Mouse (Mus musculus) ES-E14 (cell line): ENCODE data around the gene Col4a1. TPM values are rescaled to one million over a fixed set of nuclear protein-coding genes. Genes with fewer than 3 reads are reported as not detected.

ENCODE experiments used
- DNase-seq: peaks from one replicate; pipeline ENCODE4 v3.0.0-alpha.2; 2013; ENCODE audit warnings: low read depth, low spot score
- H3K27ac ChIP-seq: 2 replicates; pipeline ENCODE4 v1.5.1; 2012; ENCODE audit warnings: low read depth, mild to moderate bottlenecking, low read length, moderate library complexity, mixed read lengths; ENCODE audit not compliant: poor library complexity, insufficient read depth, severe bottlenecking
- H3K36me3 ChIP-seq: 2 replicates; pipeline ENCODE4 v1.6.1; 2012; ENCODE audit warnings: mild to moderate bottlenecking, low read length, moderate library complexity, mixed read lengths; ENCODE audit not compliant: control insufficient read depth, poor library complexity, insufficient read depth, severe bottlenecking
- H3K4me1 ChIP-seq, 2 experiments: fragments of 150-350 bp in 1 of 2; sonication (generic) in 1 of 2; 2 replicates each; pipeline ENCODE4 v1.6.1; 2012; ENCODE audit warnings: low read length in 2 of 2, mild to moderate bottlenecking in 1 of 2, mixed read lengths in 1 of 2; ENCODE audit not compliant: control insufficient read depth in 2 of 2, insufficient read depth in 2 of 2, poor library complexity in 1 of 2
- H3K4me3 ChIP-seq, 2 experiments: fragments of 150-350 bp in 1 of 2; sonication (generic) in 1 of 2; 2 replicates each; pipeline ENCODE4 v1.5.1; 2012; ENCODE audit warnings: low read length in 2 of 2, low read depth in 1 of 2, mild to moderate bottlenecking in 1 of 2, mixed read lengths in 1 of 2; ENCODE audit not compliant: insufficient read depth in 1 of 2, poor library complexity in 1 of 2, severe bottlenecking in 1 of 2
- H3K9ac ChIP-seq: 2 replicates; pipeline ENCODE4 v1.6.1; 2012; ENCODE audit warnings: low read depth, mild to moderate bottlenecking, low read length, mixed read lengths; ENCODE audit not compliant: poor library complexity, insufficient read depth, severe bottlenecking
- H3K9me3 ChIP-seq: fragments of 150-350 bp; sonication (generic); 2 replicates; pipeline ENCODE4 v1.6.1; 2012; ENCODE audit warnings: low read depth, mild to moderate bottlenecking, low read length; ENCODE audit not compliant: control insufficient read depth, insufficient read depth
- CHD2 ChIP-seq: IDR thresholded peaks from 2 replicates; pipeline ENCODE4 v1.6.1; 2014; ENCODE audit warnings: mild to moderate bottlenecking, low read depth, low read length, inconsistent platforms
- HCFC1 ChIP-seq: IDR thresholded peaks from 2 replicates; pipeline ENCODE4 v1.6.1; 2012; ENCODE audit warnings: low read length, inconsistent platforms, borderline replicate concordance; ENCODE audit not compliant: insufficient read depth
- MAFK ChIP-seq: IDR thresholded peaks from 2 replicates; pipeline ENCODE4 v1.6.1; 2014; ENCODE audit warnings: mild to moderate bottlenecking, low read depth, low read length, inconsistent platforms; ENCODE audit not compliant: insufficient read depth
- ZC3H11A ChIP-seq: IDR thresholded peaks from 2 replicates; pipeline ENCODE4 v1.6.1; 2012; ENCODE audit warnings: low read depth, mild to moderate bottlenecking, inconsistent platforms, low read length, borderline replicate concordance
- ZNF384 ChIP-seq: IDR thresholded peaks from 2 replicates; pipeline ENCODE4 v1.6.1; 2012; ENCODE audit warnings: low read depth, low read length, inconsistent platforms
- in situ Hi-C, 2 experiments: fragments of 600-800 bp; cut with MboI; formaldehyde crosslinking; loops; one replicate each; pipeline ENCODE4 v1.15.1; 2025; ENCODE audit warnings: low sequenced_read_pairs in 2 of 2, inconsistent platforms in 1 of 2; ENCODE audit not compliant: unreplicated experiment in 2 of 2
- total RNA-seq: library from RNA; depleted of rRNA; stranded (reverse); fragments of 300-350 nt; gene quantifications from 2 replicates; pipeline ENCODE4 v1.2.3, GENCODE M21; 2012

Gene Col4a1
- total RNA-seq, 1 experiment, result 198 TPM

GRCm38 (mm10) chr8:11156319-11156692 lies 156.3 kb downstream of the Col4a1 start:
- DNase-seq, result no peak
- Histone ChIP-seq H3K9ac (no peak overlapping the region), H3K9me3 (no peaks in the 10 kb centered on the region), H3K4me3 (no peak overlapping the region), H3K4me1 (no peaks in the 10 kb centered on the region), H3K36me3 (no peaks in the 10 kb centered on the region), H3K27ac (no peak overlapping the region)
- TF ChIP-seq CHD2 (no peak), HCFC1 (no peak), ZNF384 (no peak), ZC3H11A (no peak), MAFK (no peak)
- in situ Hi-C loops, result no loop called here

- Histone ChIP-seq H3K4me3 (no peak overlapping the region), H3K4me1 (no peaks in the 10 kb centered on the region), H3K36me3 (no peaks in the 10 kb centered on the region), H3K9me3 (no peaks in the 10 kb centered on the region), H3K9ac (no peak overlapping the region), H3K27ac (no peak overlapping the region)
- no peak for DNase-seq
- in situ Hi-C loops, result no loop called here
- no peak for TF ChIP-seq HCFC1
- TF ChIP-seq ZNF384, result no peak
- no peak for TF ChIP-seq CHD2
- no peak for TF ChIP-seq ZC3H11A
- TF ChIP-seq MAFK, result no peak
Observed at GRCm38 (mm10) chr8:11155579-11156318, 156.9 kb downstream of the Col4a1 start.

- Histone ChIP-seq H3K9me3 (no peaks in the 10 kb centered on the region), H3K36me3 (no peaks in the 10 kb centered on the region), H3K4me3 (no peak overlapping the region), H3K4me1 (no peaks in the 10 kb centered on the region), H3K9ac (no peak overlapping the region), H3K27ac (no peak overlapping the region)
- no peak for DNase-seq
- no peak for TF ChIP-seq HCFC1
- in situ Hi-C loops, result no loop called here
Observed at GRCm38 (mm10) chr8:11150268-11150667, 162.4 kb downstream of the Col4a1 start.

- Histone ChIP-seq H3K4me1 (no peaks in the 10 kb centered on the region), H3K9me3 (no peaks in the 10 kb centered on the region), H3K9ac (no peak overlapping the region), H3K4me3 (no peak overlapping the region), H3K36me3 (no peaks in the 10 kb centered on the region), H3K27ac (no peak overlapping the region)
- no peak for DNase-seq
- in situ Hi-C loops, result no loop called here
- TF ChIP-seq MAFK, result no peak
- no peak for TF ChIP-seq CHD2
- TF ChIP-seq ZC3H11A, result no peak
- no peak for TF ChIP-seq ZNF384
- TF ChIP-seq HCFC1, result no peak
Observed at GRCm38 (mm10) chr8:11149201-11149810, 163.3 kb downstream of the Col4a1 start.
